Mouse (Mus musculus) lung, adult 2 months (tissue): ENCODE data around the gene Syne3.

Source experiments
- CTCF ChIP-seq: fragments of 200-500 bp; IDR thresholded peaks from 2 replicates; pipeline ENCODE4 v1.5.1; 2011; ENCODE audit warnings: mild to moderate bottlenecking, low read length, control low read depth; ENCODE audit not compliant: insufficient read depth
- POLR2A ChIP-seq: fragments of 200-500 bp; IDR thresholded peaks from 2 replicates; pipeline ENCODE4 v1.6.1; 2011; ENCODE audit warnings: low read depth, mild to moderate bottlenecking, control low read depth, low read length, borderline replicate concordance; ENCODE audit errors: extremely low read depth

DNA sequence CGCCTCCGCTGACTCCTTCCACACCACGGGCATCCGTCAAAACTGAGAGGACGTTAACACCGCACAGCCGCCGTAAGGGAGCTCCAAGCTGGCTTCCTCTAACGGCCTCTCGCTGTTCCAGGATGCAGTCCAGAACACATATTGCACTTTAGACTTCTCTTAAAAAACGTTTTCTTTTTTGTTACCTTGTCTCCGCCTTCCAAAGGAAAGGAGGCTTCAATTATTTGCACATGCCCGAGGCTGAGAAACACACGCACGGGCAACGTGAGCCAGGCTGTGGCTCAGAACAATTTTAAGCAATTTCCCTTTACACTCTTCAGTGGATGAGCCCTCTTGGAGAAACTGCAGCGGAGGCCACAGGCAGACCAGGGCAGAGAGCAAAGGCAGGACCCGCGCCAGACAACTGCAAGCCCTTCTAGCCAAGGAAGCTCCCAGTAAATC, 85.6 kb downstream of the Syne3 start:
- TF ChIP-seq CTCF (no peak), POLR2A (no peak)
